Mouse (Mus musculus): ENCODE data around the gene Igfbp3. TPM values are rescaled to one million over a fixed set of nuclear protein-coding genes. Genes with fewer than 3 reads are reported as not detected.
A peak's percentile ranks its signal among the peaks of the same experiment; 100 is the strongest.
"Not testable (repeated sequence)": the region's sequence is repeated elsewhere in the genome, so short reads cannot be mapped to it uniquely, and the experiment has no call there.

Igfbp3 gene
- polyA plus RNA-seq, 1 experiment from 2014 or later: 9.6 TPM

DNA sequence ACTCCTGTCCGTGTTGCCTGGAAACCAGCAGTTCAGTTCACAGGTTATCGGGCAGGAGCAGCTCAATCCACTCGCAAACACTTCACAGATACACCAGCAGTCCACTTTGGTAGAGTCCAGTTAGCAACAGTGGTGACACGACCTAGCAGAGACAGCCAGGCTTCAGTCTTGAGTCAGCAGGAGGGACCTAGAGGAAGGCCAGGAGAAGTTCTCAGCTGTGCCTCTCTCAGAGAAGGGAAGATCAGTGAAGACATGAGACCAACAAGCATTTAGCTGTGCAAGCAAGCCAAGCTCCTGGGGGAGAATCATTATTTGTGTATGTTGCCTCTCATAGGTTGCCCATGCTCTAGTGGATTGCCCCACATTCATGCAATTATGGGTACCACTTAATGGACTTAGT, 14.4 kb upstream of the Igfbp3 start:
- no peak overlapping the region for H3K4me3 ChIP-seq
- no peaks in the 10 kb centered on the region for H3K9me3 ChIP-seq (replicated peaks)
- no peak for DNase-seq (ENCODE audit: low spot score)
- H3K27ac ChIP-seq (replicated peaks): no peak overlapping the region
- WGBS: 86% methylated on average over 4 of the region's 4 CpGs
- H3K36me3 ChIP-seq: no peaks in the 10 kb centered on the region
- no peaks in the 10 kb centered on the region for H3K4me1 ChIP-seq
- H3K27me3 ChIP-seq (ENCODE audit: low read depth, poor library complexity, severe bottlenecking): no peaks in the 10 kb centered on the region

DNA sequence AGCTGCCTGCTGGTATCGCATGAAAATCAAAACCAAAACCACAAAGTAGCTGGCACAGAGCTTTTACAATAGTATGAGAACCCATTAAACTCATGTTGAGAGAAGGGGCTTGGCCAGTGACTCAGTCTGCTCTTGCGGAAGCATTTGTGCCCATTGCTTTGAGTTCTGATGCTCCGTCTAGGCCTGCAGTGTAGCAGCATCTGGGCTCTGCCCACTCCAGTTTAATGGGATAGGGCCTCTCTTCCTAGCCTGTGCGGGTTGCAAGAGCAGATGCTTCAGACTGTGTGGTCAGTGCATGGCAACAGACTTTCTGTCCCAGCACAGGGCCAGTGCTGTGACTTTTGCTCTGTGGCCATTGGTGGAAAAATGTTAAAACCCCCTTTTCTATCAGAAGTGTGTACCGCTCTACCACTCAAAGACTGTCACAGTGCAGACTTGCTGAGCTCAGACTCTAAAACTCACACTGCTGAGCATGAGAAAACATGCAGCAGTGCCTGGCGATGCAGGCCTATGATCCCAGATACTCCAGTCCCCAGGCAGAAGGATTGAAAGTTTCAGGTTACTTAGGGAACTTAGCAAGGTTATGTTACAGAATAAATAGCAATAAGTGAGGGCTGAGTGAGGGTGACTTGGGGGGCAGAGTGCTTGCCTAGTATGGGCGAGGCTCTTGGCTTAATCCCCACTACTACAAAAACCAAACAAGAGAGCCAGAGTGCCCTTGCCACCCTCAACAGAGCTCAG, 13.3 kb upstream of the Igfbp3 start:
- 82% methylated on average over 7 of the region's 7 CpGs for WGBS
- H3K4me3 ChIP-seq: no peak overlapping the region
- no peaks in the 10 kb centered on the region for H3K9me3 ChIP-seq (replicated peaks)
- no peaks in the 10 kb centered on the region for H3K27me3 ChIP-seq (ENCODE audit: low read depth, poor library complexity, severe bottlenecking)
- H3K4me1 ChIP-seq: no peaks in the 10 kb centered on the region
- DNase-seq (ENCODE audit: low spot score): no peak
- H3K27ac ChIP-seq (replicated peaks): no peak overlapping the region
- H3K36me3 ChIP-seq: no peaks in the 10 kb centered on the region

DNA sequence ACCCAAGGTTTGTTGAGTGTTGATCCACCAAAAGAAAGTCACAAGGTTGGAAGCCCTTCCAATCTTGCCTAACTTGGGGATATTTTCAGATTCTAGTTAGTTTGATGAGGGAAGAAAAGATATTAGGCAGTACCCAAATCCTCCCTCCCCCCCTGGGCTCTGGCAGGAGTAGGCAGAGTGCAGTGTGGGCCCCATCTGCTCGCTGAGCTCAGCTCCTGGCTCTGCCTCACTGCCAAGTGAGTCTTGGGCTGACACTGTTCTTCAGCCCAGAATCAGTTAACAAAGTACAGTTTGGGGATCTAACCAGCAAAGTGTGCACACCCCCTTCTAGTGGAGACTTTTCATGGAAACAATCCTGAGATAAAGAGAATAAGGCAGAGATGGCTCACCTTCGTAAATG, 12.5 kb upstream of the Igfbp3 start:
- Histone ChIP-seq H3K4me3 (no peak overlapping the region), H3K27me3 (ENCODE audit: low read depth, poor library complexity, severe bottlenecking) (no peaks in the 10 kb centered on the region), H3K27ac (replicated peaks) (no peak overlapping the region), H3K4me1 (no peaks in the 10 kb centered on the region), H3K36me3 (no peaks in the 10 kb centered on the region), H3K9me3 (replicated peaks) (no peaks in the 10 kb centered on the region)
- WGBS: 77% methylated on average over 2 of the region's 2 CpGs
- DNase-seq (ENCODE audit: low spot score): no peak

DNA sequence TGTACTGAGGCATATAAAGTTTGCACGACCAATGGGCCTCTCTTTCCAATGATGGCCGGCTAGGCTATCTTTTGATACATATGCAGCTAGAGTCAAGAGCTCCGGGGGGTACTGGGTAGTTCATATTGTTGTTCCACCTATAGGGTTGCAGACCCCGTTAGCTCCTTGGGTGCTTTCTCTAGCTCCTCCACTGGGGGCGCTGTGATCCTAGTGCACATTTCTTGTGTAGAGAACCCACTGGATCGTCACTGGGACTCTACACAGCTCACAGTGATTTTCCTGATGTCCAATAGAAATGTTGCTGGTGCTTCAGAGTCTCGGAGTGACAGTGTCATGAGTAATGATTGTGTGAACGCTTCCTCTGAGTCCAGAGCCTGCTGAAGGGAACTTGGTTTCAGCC, 8.1 kb upstream of the Igfbp3 start:
- not testable (repeated sequence) for H3K4me1 ChIP-seq; H3K27me3 ChIP-seq (ENCODE audit: low read depth, poor library complexity, severe bottlenecking); H3K4me3 ChIP-seq; H3K27ac ChIP-seq (replicated peaks); H3K36me3 ChIP-seq; H3K9me3 ChIP-seq (replicated peaks); DNase-seq (ENCODE audit: low spot score)
- WGBS: 73% methylated on average over 8 of the region's 8 CpGs

DNA sequence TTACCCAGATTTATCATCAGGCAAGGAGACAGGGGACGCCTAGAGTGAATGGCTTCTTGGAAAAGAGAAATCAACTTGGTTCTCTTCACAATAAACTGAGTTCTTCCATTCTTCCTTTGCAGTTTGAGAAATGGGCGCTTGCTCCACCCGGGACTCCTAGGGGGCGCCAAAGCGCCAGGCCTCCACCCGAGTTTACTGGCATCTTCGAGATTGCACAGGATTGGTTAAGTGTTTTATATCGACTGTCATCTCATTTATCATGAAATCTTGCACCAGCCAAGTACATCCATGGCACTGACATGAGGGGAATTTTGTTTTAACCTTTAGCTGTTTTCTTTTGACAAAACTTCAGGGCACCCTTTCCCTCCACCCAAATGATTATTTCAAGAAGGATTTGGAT, 2.0 kb upstream of the Igfbp3 start:
- H3K4me1 ChIP-seq: peaks cover 36% of the 10 kb centered on the region
- DNase-seq (ENCODE audit: low spot score): peak; percentile 57
- no peak overlapping the region for H3K4me3 ChIP-seq
- 17% methylated on average over 8 of the region's 8 CpGs for WGBS
- no peaks in the 10 kb centered on the region for H3K36me3 ChIP-seq
- H3K9me3 ChIP-seq (replicated peaks): no peaks in the 10 kb centered on the region
- no peak overlapping the region for H3K27ac ChIP-seq (replicated peaks)
- peaks cover 49% of the 10 kb centered on the region for H3K27me3 ChIP-seq (ENCODE audit: low read depth, poor library complexity, severe bottlenecking)

DNA sequence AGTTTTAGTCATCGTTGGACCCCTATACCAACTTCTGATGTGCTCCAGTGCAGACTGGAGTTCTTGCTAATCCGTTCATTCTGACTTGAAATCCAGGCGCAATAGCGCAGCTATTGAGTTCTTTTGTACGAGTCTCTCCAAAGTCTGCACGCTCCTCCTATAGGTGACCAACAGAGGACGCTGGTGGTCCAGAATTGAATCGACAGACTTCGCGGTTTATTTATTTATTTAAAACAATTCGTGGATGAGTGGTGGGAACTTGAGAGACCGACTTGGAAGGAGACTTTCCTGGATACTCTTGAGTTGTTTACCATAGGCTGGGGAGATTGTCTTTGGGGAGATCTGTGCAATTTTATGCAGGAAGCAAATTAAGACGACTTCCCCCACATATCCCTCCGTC, 1.0 kb upstream of the Igfbp3 start:
- 8% methylated on average over 14 of the region's 14 CpGs for WGBS
- DNase-seq (ENCODE audit: low spot score): peak; percentile 65

DNA sequence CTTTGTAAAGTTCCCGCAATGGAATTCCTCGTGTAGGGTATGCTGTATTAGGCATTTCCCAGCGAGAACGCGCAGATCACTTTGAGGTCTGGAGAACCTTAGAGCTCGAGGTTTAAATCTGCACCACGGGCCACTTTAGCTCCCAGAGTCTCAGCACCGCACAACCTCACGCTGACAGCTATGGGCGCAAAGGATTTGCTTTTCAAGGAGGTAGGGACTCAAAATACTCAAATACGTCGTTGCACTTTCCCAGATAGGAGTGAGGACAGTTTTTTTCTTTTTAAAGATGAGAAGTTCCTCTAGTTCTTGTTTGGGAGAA, 578 bp upstream of the Igfbp3 start:
- peaks cover 36% of the 10 kb centered on the region for H3K4me1 ChIP-seq
- DNase-seq (ENCODE audit: low spot score): no peak
- H3K27ac ChIP-seq (replicated peaks): no peak overlapping the region
- WGBS: under 1% methylated on average over 12 of the region's 12 CpGs
- H3K4me3 ChIP-seq: peak overlapping the region; percentile 74
- H3K36me3 ChIP-seq: no peaks in the 10 kb centered on the region
- H3K27me3 ChIP-seq (ENCODE audit: low read depth, poor library complexity, severe bottlenecking): peaks cover 52% of the 10 kb centered on the region
- H3K9me3 ChIP-seq (replicated peaks): no peaks in the 10 kb centered on the region

More for the DNA sequence above, 1.0 kb upstream of the Igfbp3 start:
- H3K27ac ChIP-seq (replicated peaks): no peak overlapping the region
- no peaks in the 10 kb centered on the region for H3K36me3 ChIP-seq
- H3K4me1 ChIP-seq: peaks cover 36% of the 10 kb centered on the region
- peaks cover 52% of the 10 kb centered on the region for H3K27me3 ChIP-seq (ENCODE audit: low read depth, poor library complexity, severe bottlenecking)
- no peaks in the 10 kb centered on the region for H3K9me3 ChIP-seq (replicated peaks)
- H3K4me3 ChIP-seq: peak overlapping the region; percentile 74

DNA sequence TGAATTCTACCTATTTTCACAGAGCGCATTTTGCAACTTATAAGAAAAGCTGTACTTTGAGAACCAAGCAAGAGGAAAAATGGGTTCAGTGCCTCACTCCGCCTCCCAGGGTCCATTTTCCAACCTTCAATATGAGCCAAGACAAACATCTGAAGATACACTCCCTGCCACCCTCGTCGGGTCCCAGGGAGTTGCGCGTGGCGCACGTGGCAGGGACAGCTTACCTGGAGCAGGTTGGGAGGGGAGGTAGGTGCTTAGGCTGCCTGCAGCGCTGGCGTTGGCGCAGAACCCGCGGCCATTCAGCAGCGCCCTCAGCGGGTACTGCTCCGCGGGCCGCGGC, 592 bp downstream of the Igfbp3 start:
- no peak for DNase-seq (ENCODE audit: low spot score)
- peak overlapping the region; percentile 74 for H3K4me3 ChIP-seq
- 2% methylated on average over 19 of the region's 19 CpGs for WGBS
- peak overlapping the region; percentile 84 for H3K27ac ChIP-seq (replicated peaks)
- peaks cover 52% of the 10 kb centered on the region for H3K27me3 ChIP-seq (ENCODE audit: low read depth, poor library complexity, severe bottlenecking)
- H3K9me3 ChIP-seq (replicated peaks): no peaks in the 10 kb centered on the region
- H3K4me1 ChIP-seq: peaks cover 36% of the 10 kb centered on the region
- H3K36me3 ChIP-seq: no peaks in the 10 kb centered on the region

DNA sequence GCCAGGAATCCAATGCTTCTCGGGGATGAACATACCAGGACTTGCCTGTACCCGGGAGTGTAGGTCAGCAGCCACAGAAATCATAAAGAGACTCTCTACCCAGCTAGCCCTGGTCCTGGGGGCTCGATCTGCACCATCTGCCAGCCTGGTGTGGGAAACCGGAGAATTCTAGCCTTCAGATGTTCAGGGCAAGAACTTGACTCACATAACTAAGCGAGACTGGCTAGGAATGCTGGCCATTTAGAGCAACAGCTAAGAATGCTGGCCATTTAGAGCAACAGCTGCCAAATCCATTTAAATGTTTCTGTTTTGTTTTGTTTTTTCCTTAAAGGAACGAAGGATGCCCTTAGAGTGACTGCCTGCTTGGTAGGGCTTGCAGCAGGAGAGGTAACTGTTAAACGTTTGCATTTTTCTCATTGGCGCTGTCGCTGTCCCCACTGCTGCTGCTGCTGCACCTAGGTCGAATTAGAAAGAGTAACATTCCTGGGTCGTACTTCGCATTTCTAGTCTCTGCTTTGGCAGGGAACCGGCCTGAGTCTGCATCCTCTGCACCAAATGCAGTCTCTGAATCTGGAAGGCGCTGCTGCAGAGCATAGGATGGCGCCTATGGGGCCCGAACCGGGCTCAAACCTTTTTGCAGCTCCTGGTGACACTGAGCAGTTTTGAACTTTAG, 1.5 kb downstream of the Igfbp3 start:
- Histone ChIP-seq H3K9me3 (replicated peaks) (no peaks in the 10 kb centered on the region), H3K4me1 (peaks cover 36% of the 10 kb centered on the region), H3K27me3 (ENCODE audit: low read depth, poor library complexity, severe bottlenecking) (peaks cover 52% of the 10 kb centered on the region), H3K4me3 (peak overlapping the region; percentile 74), H3K36me3 (no peaks in the 10 kb centered on the region), H3K27ac (replicated peaks) (no peak overlapping the region)
- DNase-seq (ENCODE audit: low spot score): peak; percentile 22
- 23% methylated on average over 17 of the region's 17 CpGs for WGBS

DNA sequence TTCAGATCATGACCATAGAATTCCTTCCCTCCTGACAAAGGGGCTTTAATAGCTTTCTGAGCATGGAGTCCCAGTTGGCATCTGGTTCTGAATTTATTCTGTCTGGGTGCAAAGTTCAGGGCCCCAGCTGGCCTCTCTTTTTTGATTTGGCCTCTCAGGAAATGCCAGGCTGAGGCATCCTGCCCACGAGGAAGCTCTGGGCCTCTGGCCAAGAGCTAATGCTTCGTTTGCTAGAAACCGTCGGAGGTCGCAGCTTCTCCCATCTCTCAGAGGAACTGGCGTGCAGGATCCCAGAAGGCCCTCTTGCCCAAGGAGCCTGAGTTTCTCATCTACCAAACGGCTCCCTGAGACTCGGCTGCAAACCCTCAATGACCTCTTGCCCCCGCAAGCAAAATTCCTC, 2.5 kb downstream of the Igfbp3 start:
- 50% methylated on average over 9 of the region's 9 CpGs for WGBS
- Histone ChIP-seq H3K4me3 (no peak overlapping the region), H3K27me3 (ENCODE audit: low read depth, poor library complexity, severe bottlenecking) (peaks cover 52% of the 10 kb centered on the region), H3K4me1 (peaks cover 36% of the 10 kb centered on the region), H3K27ac (replicated peaks) (no peak overlapping the region), H3K9me3 (replicated peaks) (no peaks in the 10 kb centered on the region), H3K36me3 (no peaks in the 10 kb centered on the region)
- DNase-seq (ENCODE audit: low spot score): no peak

DNA sequence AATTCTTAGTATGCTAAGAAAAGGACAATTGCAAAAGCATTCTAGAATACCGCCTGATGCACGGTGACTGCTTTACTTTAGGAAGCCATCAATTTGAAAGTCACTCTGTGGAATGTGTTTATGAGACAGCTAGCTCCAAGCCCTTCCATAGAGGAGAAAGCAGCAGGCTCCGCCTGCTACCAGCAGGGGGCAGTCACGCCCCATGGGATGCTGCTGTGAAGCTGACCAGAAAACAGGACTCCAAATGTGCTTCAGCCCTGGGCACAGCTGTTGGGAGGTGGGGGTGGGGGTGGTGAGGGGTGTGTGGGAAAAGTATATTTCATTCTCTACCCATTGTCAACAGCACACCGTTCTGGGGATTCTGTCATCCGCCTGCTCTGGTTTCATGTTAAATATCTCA, 3.4 kb downstream of the Igfbp3 start:
- H3K9me3 ChIP-seq (replicated peaks): no peaks in the 10 kb centered on the region
- no peak overlapping the region for H3K4me3 ChIP-seq
- H3K27me3 ChIP-seq (ENCODE audit: low read depth, poor library complexity, severe bottlenecking): peaks cover 49% of the 10 kb centered on the region
- peaks cover 40% of the 10 kb centered on the region for H3K4me1 ChIP-seq
- H3K27ac ChIP-seq (replicated peaks): no peak overlapping the region
- 22% methylated on average over 6 of the region's 6 CpGs for WGBS
- peak; percentile 77 for DNase-seq (ENCODE audit: low spot score)
- no peaks in the 10 kb centered on the region for H3K36me3 ChIP-seq

DNA sequence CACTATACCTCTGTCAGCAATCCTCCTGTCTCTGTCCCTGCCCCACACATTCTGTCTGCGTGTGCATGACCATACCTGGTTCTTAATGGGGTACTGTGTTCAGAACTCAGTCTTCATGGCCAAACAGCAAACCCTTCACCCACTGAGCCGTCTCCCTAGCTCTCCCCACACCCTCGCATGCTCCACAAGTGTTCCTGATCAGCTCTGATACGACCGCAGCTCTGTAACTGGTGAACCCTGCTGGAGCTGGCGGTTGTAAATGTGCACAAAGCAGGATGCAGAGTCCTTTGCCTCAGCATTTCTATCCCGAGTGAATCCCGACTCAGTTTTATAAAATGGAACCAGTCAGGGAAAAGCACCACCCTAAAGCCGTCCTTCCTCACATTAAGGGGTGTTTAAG, 9.9 kb downstream of the Igfbp3 start:
- WGBS: 92% methylated on average over 9 of the region's 9 CpGs
- H3K4me1 ChIP-seq: 0 out of 2 replicates have a peak, but pooled peaks cover 5% of the 10 kb centered on the region
- H3K36me3 ChIP-seq: no peaks in the 10 kb centered on the region
- no peaks in the 10 kb centered on the region for H3K9me3 ChIP-seq (replicated peaks)
- no peak overlapping the region for H3K27ac ChIP-seq (replicated peaks)
- no peaks in the 10 kb centered on the region for H3K27me3 ChIP-seq (ENCODE audit: low read depth, poor library complexity, severe bottlenecking)
- no peak overlapping the region for H3K4me3 ChIP-seq
- no peak for DNase-seq (ENCODE audit: low spot score)

DNA sequence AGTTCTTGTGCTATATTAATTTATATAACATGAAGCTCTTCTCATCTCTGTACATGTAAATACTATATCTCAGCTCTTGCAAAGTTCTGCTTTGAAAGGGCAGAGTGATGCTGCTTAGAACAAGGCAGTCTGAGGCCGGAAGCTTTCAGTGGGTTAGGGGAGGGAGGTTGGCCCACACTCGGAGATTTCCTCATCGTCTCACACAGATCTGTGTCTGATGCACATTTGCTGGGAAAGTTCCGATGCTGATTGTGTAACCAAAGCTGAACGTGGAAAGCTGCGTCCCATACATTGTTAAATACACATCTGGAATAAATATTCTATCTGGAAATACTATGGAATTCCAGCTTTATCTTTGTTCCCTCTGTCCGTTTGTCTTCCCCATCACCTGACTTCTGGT, 11.5 kb downstream of the Igfbp3 start:
- Histone ChIP-seq H3K4me3 (no peak overlapping the region), H3K4me1 (peaks cover 19% of the 10 kb centered on the region), H3K36me3 (no peaks in the 10 kb centered on the region), H3K9me3 (replicated peaks) (no peaks in the 10 kb centered on the region), H3K27me3 (ENCODE audit: low read depth, poor library complexity, severe bottlenecking) (no peaks in the 10 kb centered on the region), H3K27ac (replicated peaks) (no peak overlapping the region)
- no peak for DNase-seq (ENCODE audit: low spot score)
- 84% methylated on average over 7 of the region's 7 CpGs for WGBS
